Mouse (Mus musculus): ENCODE measurements at regions not wholly inside any gene's neighbourhood (a gene's known extent, or its start where the extent isn't known, plus 50 kb on each side); places are given as distances from the start of the nearest gene placed in this dataset.

GRCm38 (mm10) chr4:55158166-55158739 lies 191.6 kb upstream of the Rad23b start:
- Histone ChIP-seq H3K4me1 (replicated peaks) (no peaks in the 10 kb centered on the region), H3K4me3 (no peak overlapping the region), H3K9me3 (replicated peaks) (no peaks in the 10 kb centered on the region), H3K4me2 (no peak overlapping the region), H3K27me3 (no peaks in the 10 kb centered on the region), H3K36me3 (no peaks in the 10 kb centered on the region), H3K27ac (no peak overlapping the region), H3K9ac (no peak overlapping the region)
- ATAC-seq (replicated peaks; ENCODE audit: insufficient number of reproducible peaks, insufficient read depth, low FRiP score, low read depth) = no peak
- WGBS = 81% methylated on average over 6 of the region's 6 CpGs

GRCm38 (mm10) chr4:55166266-55166665 lies 183.6 kb upstream of the Rad23b start:
- Histone ChIP-seq H3K27ac (no peak overlapping the region), H3K4me3 (no peak overlapping the region), H3K27me3 (no peaks in the 10 kb centered on the region), H3K9ac (no peak overlapping the region), H3K4me1 (replicated peaks) (peaks cover 9% of the 10 kb centered on the region), H3K9me3 (replicated peaks) (no peaks in the 10 kb centered on the region), H3K4me2 (no peak overlapping the region), H3K36me3 (no peaks in the 10 kb centered on the region)
- 87% methylated on average over 6 of the region's 6 CpGs for WGBS
- no peak for ATAC-seq (replicated peaks; ENCODE audit: insufficient number of reproducible peaks, insufficient read depth, low FRiP score, low read depth)

GRCm38 (mm10) chr4:55169063-55169462 lies 180.8 kb upstream of the Rad23b start:
- peaks cover 21% of the 10 kb centered on the region for H3K4me1 ChIP-seq (replicated peaks)
- no peak overlapping the region for H3K4me3 ChIP-seq
- 62% methylated on average over 7 of the region's 7 CpGs for WGBS
- no peak overlapping the region for H3K9ac ChIP-seq
- H3K36me3 ChIP-seq = no peaks in the 10 kb centered on the region
- H3K9me3 ChIP-seq (replicated peaks) = no peaks in the 10 kb centered on the region
- no peaks in the 10 kb centered on the region for H3K27me3 ChIP-seq
- ATAC-seq (replicated peaks; ENCODE audit: insufficient number of reproducible peaks, insufficient read depth, low FRiP score, low read depth) = no peak
- H3K4me2 ChIP-seq = no peak overlapping the region
- H3K27ac ChIP-seq = no peak overlapping the region

GRCm38 (mm10) chr4:55172334-55172891 lies 177.4 kb upstream of the Rad23b start:
- WGBS = 28% methylated on average over 6 of the region's 6 CpGs

GRCm38 (mm10) chr4:55176026-55176425 lies 173.8 kb upstream of the Rad23b start:
- Histone ChIP-seq H3K9ac (no peak overlapping the region), H3K4me3 (no peak overlapping the region), H3K36me3 (no peaks in the 10 kb centered on the region), H3K4me1 (replicated peaks) (peaks cover 14% of the 10 kb centered on the region), H3K27me3 (no peaks in the 10 kb centered on the region), H3K27ac (no peak overlapping the region), H3K4me2 (no peak overlapping the region), H3K9me3 (replicated peaks) (no peaks in the 10 kb centered on the region)
- WGBS = 68% methylated on average over 3 of the region's 3 CpGs
- ATAC-seq (replicated peaks; ENCODE audit: insufficient number of reproducible peaks, insufficient read depth, low FRiP score, low read depth) = no peak

More at GRCm38 (mm10) chr4:55172334-55172891, 177.4 kb upstream of the Rad23b start:
- H3K36me3 ChIP-seq = no peaks in the 10 kb centered on the region
- no peaks in the 10 kb centered on the region for H3K9me3 ChIP-seq (replicated peaks)
- no peak overlapping the region for H3K9ac ChIP-seq
- H3K27ac ChIP-seq = no peak overlapping the region
- ATAC-seq (replicated peaks; ENCODE audit: insufficient number of reproducible peaks, insufficient read depth, low FRiP score, low read depth) = no peak
- H3K4me2 ChIP-seq = no peak overlapping the region
- no peak overlapping the region for H3K4me3 ChIP-seq
- H3K4me1 ChIP-seq (replicated peaks) = peaks cover 21% of the 10 kb centered on the region
- H3K27me3 ChIP-seq = no peaks in the 10 kb centered on the region

- ATAC-seq (replicated peaks; ENCODE audit: insufficient number of reproducible peaks, insufficient read depth, low FRiP score, low read depth) = no peak
- no peak overlapping the region for H3K4me2 ChIP-seq
- H3K36me3 ChIP-seq = no peaks in the 10 kb centered on the region
- H3K27me3 ChIP-seq = no peaks in the 10 kb centered on the region
- 79% methylated on average over 2 of the region's 2 CpGs for WGBS
- no peaks in the 10 kb centered on the region for H3K4me1 ChIP-seq (replicated peaks)
- H3K4me3 ChIP-seq = no peak overlapping the region
- H3K9me3 ChIP-seq (replicated peaks) = no peaks in the 10 kb centered on the region
- no peak overlapping the region for H3K27ac ChIP-seq
- H3K9ac ChIP-seq = no peak overlapping the region
Measured at GRCm38 (mm10) chr4:55179456-55179855, 170.4 kb upstream of the Rad23b start.

- no peak overlapping the region for H3K9ac ChIP-seq
- H3K9me3 ChIP-seq (replicated peaks) = no peaks in the 10 kb centered on the region
- H3K27me3 ChIP-seq = no peaks in the 10 kb centered on the region
- WGBS = 59% methylated on average over 3 of the region's 3 CpGs
- H3K4me1 ChIP-seq (replicated peaks) = no peaks in the 10 kb centered on the region
- no peaks in the 10 kb centered on the region for H3K36me3 ChIP-seq
- no peak overlapping the region for H3K4me2 ChIP-seq
- ATAC-seq (replicated peaks; ENCODE audit: insufficient number of reproducible peaks, insufficient read depth, low FRiP score, low read depth) = no peak
- no peak overlapping the region for H3K27ac ChIP-seq
- no peak overlapping the region for H3K4me3 ChIP-seq
Measured at GRCm38 (mm10) chr4:55183519-55183918, 166.3 kb upstream of the Rad23b start.

- WGBS = 80% methylated on average over 7 of the region's 7 CpGs
Measured at GRCm38 (mm10) chr4:55188716-55189115, 161.1 kb upstream of the Rad23b start.

GRCm38 (mm10) chr4:55190586-55190985 lies 159.3 kb upstream of the Rad23b start:
- H3K9ac ChIP-seq = no peak overlapping the region
- no peak overlapping the region for H3K27ac ChIP-seq
- 51% methylated on average over 6 of the region's 6 CpGs for WGBS
- no peaks in the 10 kb centered on the region for H3K9me3 ChIP-seq (replicated peaks)
- H3K36me3 ChIP-seq = no peaks in the 10 kb centered on the region
- no peak overlapping the region for H3K4me3 ChIP-seq
- ATAC-seq (replicated peaks; ENCODE audit: insufficient number of reproducible peaks, insufficient read depth, low FRiP score, low read depth) = no peak
- H3K4me2 ChIP-seq = no peak overlapping the region
- no peaks in the 10 kb centered on the region for H3K27me3 ChIP-seq
- H3K4me1 ChIP-seq (replicated peaks) = peaks cover 5% of the 10 kb centered on the region; the same call in 1 of the 2 replicates

More at GRCm38 (mm10) chr4:55188716-55189115, 161.1 kb upstream of the Rad23b start:
- peaks cover 5% of the 10 kb centered on the region; the same call in 1 of the 2 replicates for H3K4me1 ChIP-seq (replicated peaks)
- H3K27ac ChIP-seq = no peak overlapping the region
- H3K9me3 ChIP-seq (replicated peaks) = no peaks in the 10 kb centered on the region
- no peak overlapping the region for H3K9ac ChIP-seq
- H3K4me2 ChIP-seq = no peak overlapping the region
- no peaks in the 10 kb centered on the region for H3K27me3 ChIP-seq
- no peak for ATAC-seq (replicated peaks; ENCODE audit: insufficient number of reproducible peaks, insufficient read depth, low FRiP score, low read depth)
- no peak overlapping the region for H3K4me3 ChIP-seq
- no peaks in the 10 kb centered on the region for H3K36me3 ChIP-seq

GRCm38 (mm10) chr4:55194061-55194460 lies 155.8 kb upstream of the Rad23b start:
- Histone ChIP-seq H3K9me3 (replicated peaks) (no peaks in the 10 kb centered on the region), H3K27ac (no peak overlapping the region), H3K4me3 (no peak overlapping the region), H3K27me3 (no peaks in the 10 kb centered on the region), H3K4me1 (replicated peaks) (peaks cover 5% of the 10 kb centered on the region; the same call in 1 of the 2 replicates), H3K9ac (no peak overlapping the region), H3K36me3 (no peaks in the 10 kb centered on the region), H3K4me2 (no peak overlapping the region)
- WGBS = 69% methylated on average over 1 of the region's 1 CpGs
- ATAC-seq (replicated peaks; ENCODE audit: insufficient number of reproducible peaks, insufficient read depth, low FRiP score, low read depth) = no peak

- no peaks in the 10 kb centered on the region for H3K36me3 ChIP-seq
- H3K4me1 ChIP-seq (replicated peaks) = peaks cover 5% of the 10 kb centered on the region; the same call in 1 of the 2 replicates
- H3K9ac ChIP-seq = no peak overlapping the region
- no peak overlapping the region for H3K4me3 ChIP-seq
- ATAC-seq (replicated peaks; ENCODE audit: insufficient number of reproducible peaks, insufficient read depth, low FRiP score, low read depth) = no peak
- no peak overlapping the region for H3K4me2 ChIP-seq
- no peaks in the 10 kb centered on the region for H3K9me3 ChIP-seq (replicated peaks)
- no peaks in the 10 kb centered on the region for H3K27me3 ChIP-seq
- 75% methylated on average over 4 of the region's 4 CpGs for WGBS
- H3K27ac ChIP-seq = no peak overlapping the region
Measured at GRCm38 (mm10) chr4:55194552-55194951, 155.3 kb upstream of the Rad23b start.

Measured in heart, embryonic 15.5 days (tissue).